Mouse (Mus musculus) left cerebral cortex, postnatal 14 days (tissue): ENCODE measurements at regions not wholly inside any gene's neighbourhood (a gene's known extent, or its start where the extent isn't known, plus 50 kb on each side); places are given as distances from the start of the nearest gene placed in this dataset.
A peak's percentile ranks its signal among the peaks of the same experiment; 100 is the strongest.

Source experiments
- DNase-seq, 2 experiments: peaks; one replicate each; pipeline ENCODE4 v3.0.0; 2021 to 2022; ENCODE audit warnings: low spot score in 2 of 2, mixed read lengths in 1 of 2
- intact Hi-C: fragments of 180-260 bp; cut with DNase I; formaldehyde crosslinking; loops from one replicate; pipeline ENCODE4 v1.15.1; 2025

- intact Hi-C loops = no loop called here
- no peak for DNase-seq
These were observed 65.6 kb downstream of the 4933402N22Rik start for GRCm38 (mm10) chr5:11983452-11983851.

- intact Hi-C loops = no loop called here
- DNase-seq = no peak
These were observed 71.3 kb downstream of the 4933402N22Rik start for GRCm38 (mm10) chr5:11989140-11989539.

- intact Hi-C loops = no loop called here
- no peak for DNase-seq
These were observed 82.9 kb downstream of the 4933402N22Rik start for GRCm38 (mm10) chr5:12000777-12001176.

- no peak for DNase-seq
- intact Hi-C loops = no loop called here
These were observed 88.6 kb downstream of the 4933402N22Rik start for GRCm38 (mm10) chr5:12006473-12006872.

GRCm38 (mm10) chr5:12016332-12016731 lies 98.5 kb downstream of the 4933402N22Rik start:
- DNase-seq = no peak
- intact Hi-C loops = no loop called here

- no peak for DNase-seq
These were observed 102.6 kb downstream of the 4933402N22Rik start for GRCm38 (mm10) chr5:12020489-12020888.

GRCm38 (mm10) chr5:12024705-12025383 lies 107.0 kb downstream of the 4933402N22Rik start:
- intact Hi-C loops = loop anchor here (5.0 to 10.0 kb wide), 2 partner anchors 532 to 1350 kb away; no protein-coding TSS in a partner anchor
- no peak for DNase-seq

More at GRCm38 (mm10) chr5:12020489-12020888, 102.6 kb downstream of the 4933402N22Rik start:
- intact Hi-C loops = loop anchor here (10.0 kb wide), 1 partner anchor 1346 kb away; no protein-coding TSS in a partner anchor

- intact Hi-C loops = loop anchor here (5.0 kb wide), 2 partner anchors 352 to 512 kb away; partner anchors contain the start of gene Sema3d
- DNase-seq = peak; percentile 55 to 71
These were observed 112.2 kb downstream of the 4933402N22Rik start for GRCm38 (mm10) chr5:12030002-12030401.

GRCm38 (mm10) chr5:12049806-12050205 lies 132.0 kb downstream of the 4933402N22Rik start:
- no peak for DNase-seq
- intact Hi-C loops = no loop called here

GRCm38 (mm10) chr5:12080191-12080590 lies 162.3 kb downstream of the 4933402N22Rik start:
- no peak for DNase-seq
- intact Hi-C loops = no loop called here

- intact Hi-C loops = no loop called here
- DNase-seq = no peak
These were observed 175.8 kb downstream of the 4933402N22Rik start for GRCm38 (mm10) chr5:12093680-12094079.

GRCm38 (mm10) chr5:12116587-12117354 lies 198.9 kb downstream of the 4933402N22Rik start:
- no peak for DNase-seq
- intact Hi-C loops = no loop called here

GRCm38 (mm10) chr5:12124935-12125334 lies 207.1 kb downstream of the 4933402N22Rik start:
- intact Hi-C loops = no loop called here
- no peak for DNase-seq

- intact Hi-C loops = no loop called here
These were observed 209.8 kb downstream of the 4933402N22Rik start for GRCm38 (mm10) chr5:12127484-12128265.

GRCm38 (mm10) chr5:12138961-12139360 lies 221.1 kb downstream of the 4933402N22Rik start:
- DNase-seq = no peak
- intact Hi-C loops = no loop called here

More at GRCm38 (mm10) chr5:12127484-12128265, 209.8 kb downstream of the 4933402N22Rik start:
- DNase-seq = no peak

- intact Hi-C loops = no loop called here
- DNase-seq = no peak
These were observed 229.9 kb upstream of the Sema3d start for GRCm38 (mm10) chr5:12153295-12153694.

- no peak for DNase-seq
- intact Hi-C loops = no loop called here
These were observed 228.6 kb upstream of the Sema3d start for GRCm38 (mm10) chr5:12154551-12155091.

GRCm38 (mm10) chr5:12191681-12192080 lies 191.5 kb upstream of the Sema3d start:
- intact Hi-C loops = no loop called here
- DNase-seq = no peak

- no peak for DNase-seq
- intact Hi-C loops = no loop called here
These were observed 175.7 kb upstream of the Sema3d start for GRCm38 (mm10) chr5:12207452-12207851.
